Mouse (Mus musculus) olfactory bulb, adult 2 months (tissue): ENCODE data around the gene St6galnac4.

ENCODE experiments used
- CTCF ChIP-seq: fragments of 200-500 bp; IDR thresholded peaks from 2 replicates; pipeline ENCODE4 v1.5.1; 2012; ENCODE audit warnings: low read depth, mild to moderate bottlenecking, low read length, moderate library complexity; ENCODE audit not compliant: insufficient read depth
- POLR2A ChIP-seq: fragments of 200-500 bp; IDR thresholded peaks from 2 replicates; pipeline ENCODE4 v1.6.1; 2012; ENCODE audit warnings: mild to moderate bottlenecking, low read depth, low read length, moderate library complexity; ENCODE audit not compliant: insufficient read depth

DNA sequence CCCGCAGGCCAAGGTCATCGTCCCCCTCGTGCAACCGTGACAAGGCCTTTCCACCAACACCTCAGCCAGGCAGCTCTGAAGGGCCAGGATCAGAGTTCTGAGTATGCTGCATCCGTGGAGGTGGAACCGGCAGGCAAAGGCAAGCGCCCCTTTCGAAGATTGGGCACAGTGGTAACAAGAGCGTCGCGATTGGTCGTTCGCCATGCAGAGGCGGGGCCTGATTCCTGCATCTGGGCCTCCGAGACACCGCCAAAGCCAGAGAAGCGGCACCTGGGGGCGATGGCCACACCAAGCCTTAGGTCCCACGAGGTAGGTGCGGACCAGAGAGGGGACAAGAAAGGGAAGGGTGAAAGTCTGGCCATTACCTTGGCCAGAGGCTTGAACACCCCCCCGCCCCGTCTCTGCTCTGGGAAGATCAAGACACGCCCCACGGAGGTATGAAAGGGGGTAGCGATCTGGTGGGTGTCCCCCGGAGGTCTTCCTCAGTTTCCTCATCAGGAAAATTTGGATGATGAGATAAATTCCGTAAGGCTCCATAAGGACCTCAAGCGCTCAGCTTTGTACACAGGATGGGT lies 11.2 kb upstream of the St6galnac4 start, which contains the start of gene 9430097D07Rik:
- TF ChIP-seq POLR2A (no peak), CTCF (no peak)
